8 mouse cellular contexts compared by ENCODE assay signal in genomic region chr7:34462069-34462468, GRCm38 (mm10).
DNase-seq lines count a peak whose midpoint lies in the region; ATAC-seq lines count a peak whose summit lies in the region.

No protein-coding gene starts in this region.

- no peaks in the 10 kb centered on the region for H3K4me1 ChIP-seq in forebrain, embryonic 11.5 days (replicated peaks; ENCODE audit: control insufficient read depth, insufficient read depth, low read length)
- H3K4me1 ChIP-seq in forebrain, embryonic 16.5 days (replicated peaks; ENCODE audit: control insufficient read depth, insufficient read depth, low read length) = no peaks in the 10 kb centered on the region
- no peaks in the 10 kb centered on the region for H3K4me1 ChIP-seq in liver, embryonic 11.5 days (replicated peaks; ENCODE audit: control insufficient read depth, insufficient read depth, low read length)

- H3K36me3 ChIP-seq in forebrain, embryonic 11.5 days (ENCODE audit: control insufficient read depth, insufficient read depth, low read length) = no peaks in the 10 kb centered on the region
- no peaks in the 10 kb centered on the region for H3K36me3 ChIP-seq in forebrain, embryonic 16.5 days (ENCODE audit: control insufficient read depth, insufficient read depth)
- no peaks in the 10 kb centered on the region for H3K36me3 ChIP-seq in liver, embryonic 11.5 days (ENCODE audit: control insufficient read depth, insufficient read depth, low read length)

- DNase-seq in forebrain, embryonic 11.5 days (ENCODE audit: low spot score) = peak; percentile 67
- DNase-seq in liver = peak; percentile 19
- DNase-seq in liver, embryonic 11.5 days (ENCODE audit: low spot score) = no peak
- peak; percentile 9 for DNase-seq in MN1 (ENCODE audit: low spot score)
- DNase-seq in cerebellum, postnatal 36 days = peak; percentile 29 to 40
- peak; percentile 33 for DNase-seq in lung, postnatal 14 days
- DNase-seq in spleen, postnatal 4 days (ENCODE audit: low spot score in 2 of 2) = no peak

- no peak overlapping the region for H3K27ac ChIP-seq in forebrain, embryonic 11.5 days (ENCODE audit: low read depth, low read length)
- H3K27ac ChIP-seq in forebrain, embryonic 16.5 days (ENCODE audit: low read length) = no peak overlapping the region
- no peak overlapping the region for H3K27ac ChIP-seq in liver, embryonic 11.5 days (ENCODE audit: low read depth, low read length)

- H3K9me3 ChIP-seq in forebrain, embryonic 11.5 days (ENCODE audit: control insufficient read depth, low read length) = no peaks in the 10 kb centered on the region
- H3K9me3 ChIP-seq in forebrain, embryonic 16.5 days (ENCODE audit: control insufficient read depth, low read length) = no peaks in the 10 kb centered on the region
- no peaks in the 10 kb centered on the region for H3K9me3 ChIP-seq in liver, embryonic 11.5 days (ENCODE audit: control insufficient read depth, low read length)

- H3K27me3 ChIP-seq in forebrain, embryonic 11.5 days (ENCODE audit: control insufficient read depth, insufficient read depth, low read length) = no peaks in the 10 kb centered on the region
- H3K27me3 ChIP-seq in forebrain, embryonic 16.5 days (replicated peaks; ENCODE audit: control insufficient read depth, insufficient read depth, low read length) = no peaks in the 10 kb centered on the region
- H3K27me3 ChIP-seq in liver, embryonic 11.5 days (replicated peaks; ENCODE audit: control insufficient read depth, insufficient read depth, low read length) = no peaks in the 10 kb centered on the region

- WGBS in forebrain, embryonic 11.5 days = 60% methylated on average over 9 of the region's 9 CpGs
- 62% methylated on average over 9 of the region's 9 CpGs for WGBS in forebrain, embryonic 16.5 days
- WGBS in liver, embryonic 11.5 days = 51% methylated on average over 9 of the region's 9 CpGs

- no peak overlapping the region for H3K4me2 ChIP-seq in forebrain, embryonic 11.5 days (ENCODE audit: low read depth, low read length, severe bottlenecking)
- no peak overlapping the region for H3K4me2 ChIP-seq in forebrain, embryonic 16.5 days (ENCODE audit: low read length)
- H3K4me2 ChIP-seq in liver, embryonic 11.5 days = no peak overlapping the region

- H3K9ac ChIP-seq in forebrain, embryonic 11.5 days (ENCODE audit: low read length) = no peak overlapping the region
- no peak overlapping the region for H3K9ac ChIP-seq in forebrain, embryonic 16.5 days (replicated peaks; ENCODE audit: low read depth, low read length)
- H3K9ac ChIP-seq in liver, embryonic 11.5 days (ENCODE audit: low read depth, low read length) = no peak overlapping the region

- H3K4me3 ChIP-seq in forebrain, embryonic 11.5 days (ENCODE audit: low read depth, low read length) = no peak overlapping the region
- no peak overlapping the region for H3K4me3 ChIP-seq in forebrain, embryonic 16.5 days (replicated peaks; ENCODE audit: low read length)
- H3K4me3 ChIP-seq in liver, embryonic 11.5 days (ENCODE audit: low read depth, low read length) = no peak overlapping the region

- ATAC-seq in forebrain, embryonic 11.5 days (replicated peaks; ENCODE audit: low FRiP score) = no peak
- ATAC-seq in forebrain, embryonic 16.5 days = no peak
- ATAC-seq in liver, embryonic 11.5 days (replicated peaks; ENCODE audit: low FRiP score) = no peak

Comparison
In these comparisons a context has a peak if more than half of its experiments do, and no peak if none do; other contexts are left out.
1. DNase-seq: peak in forebrain, embryonic 11.5 days (single experiment), liver (single experiment), MN1 (single experiment), cerebellum, postnatal 36 days (2 of 2) and lung, postnatal 14 days (single experiment); none in liver, embryonic 11.5 days (single experiment) and spleen, postnatal 4 days (0 of 2).